Mouse (Mus musculus) E14TG2a.4 (cell line): ENCODE data around the gene Insr.

Source experiments
- CTCF ChIP-seq: conservative IDR thresholded peaks from 2 replicates; pipeline ENCODE4 v1.5.1; 2014; ENCODE audit warnings: low read length
- NANOG ChIP-seq: IDR thresholded peaks from 2 replicates; pipeline ENCODE4 v1.6.1; 2014; ENCODE audit warnings: borderline replicate concordance, low read length, mixed read lengths

DNA sequence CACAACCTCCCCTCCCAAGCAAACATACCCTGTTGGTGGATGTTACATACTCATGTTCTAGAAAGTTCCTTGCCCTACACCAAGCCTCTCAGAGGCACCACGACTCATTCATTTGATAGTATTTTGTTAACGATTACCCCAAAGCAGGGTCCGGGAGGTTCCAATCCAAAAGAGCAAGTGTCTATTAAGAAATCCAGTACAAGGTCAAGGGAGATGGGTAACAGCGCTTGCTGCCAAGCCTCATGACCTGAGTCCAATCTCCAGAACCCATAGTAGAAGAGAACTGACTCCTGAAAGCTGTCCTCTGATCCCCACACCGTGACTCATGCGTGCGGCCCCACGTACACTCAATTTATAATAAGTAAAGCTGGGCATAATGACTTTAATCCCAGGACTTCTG, 3.4 kb downstream of the Insr start:
- TF ChIP-seq CTCF (no peak), NANOG (no peak)
